Mouse (Mus musculus) kidney, adult 10 weeks (tissue): Measurements from ENCODE around the gene Nucb1. TPM values are rescaled to one million over a fixed set of nuclear protein-coding genes. Genes with fewer than 3 reads are reported as not detected.

Experiments
- polyA plus RNA-seq: library from polyadenylated mRNA; stranded (reverse); fragments of 350-450 nt; fragmentation: Illumina TruSeq; extraction: RNeasy Lipid Tissue Mini Kit (QIAGEN cat#74804); gene quantifications from one replicate; pipeline ENCODE4 v1.2.3, GENCODE M21; 2014; ENCODE audit warnings: low read depth, low replicate concordance

Gene Nucb1
- 44.8 TPM for polyA plus RNA-seq

GRCm38 (mm10) chr7:45509912-45510787 lies at the start of gene Nucb1:
Gene Nucb1 (minus strand): TSS chr7:45510406.

DNA sequence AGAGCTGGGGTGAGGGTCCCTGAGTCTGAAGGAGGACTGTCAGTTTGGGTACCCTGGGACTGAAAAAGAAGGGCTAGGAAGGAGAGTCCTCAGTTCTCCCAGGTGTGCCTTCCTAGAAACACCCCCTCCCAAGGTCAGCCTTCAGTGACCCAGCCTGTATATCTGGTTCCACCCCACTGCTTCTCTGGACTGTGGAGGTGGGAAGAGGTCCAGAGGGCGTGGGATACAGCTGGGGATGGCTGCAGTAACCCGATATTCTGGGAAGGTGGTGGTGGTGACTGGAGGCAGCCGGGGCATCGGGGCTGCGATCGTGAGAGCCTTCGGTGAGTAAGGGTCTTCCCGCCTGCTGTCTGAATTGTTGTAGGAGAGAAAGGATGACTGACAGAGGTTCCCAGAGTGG lies 44.5 kb upstream of the Nucb1 start, which contains the start of gene Hsd17b14:
Hsd17b14 (plus strand) TSS at position 150 of the 400 bp plus-strand sequence.

GRCm38 (mm10) chr7:45525809-45526473 lies 15.7 kb upstream of the Nucb1 start, which contains the start of the genes Ppp1r15a and Plekha4:
Gene Ppp1r15a (minus strand): TSS chr7:45526268.
Gene Plekha4 (plus strand): TSS chr7:45526330.

DNA sequence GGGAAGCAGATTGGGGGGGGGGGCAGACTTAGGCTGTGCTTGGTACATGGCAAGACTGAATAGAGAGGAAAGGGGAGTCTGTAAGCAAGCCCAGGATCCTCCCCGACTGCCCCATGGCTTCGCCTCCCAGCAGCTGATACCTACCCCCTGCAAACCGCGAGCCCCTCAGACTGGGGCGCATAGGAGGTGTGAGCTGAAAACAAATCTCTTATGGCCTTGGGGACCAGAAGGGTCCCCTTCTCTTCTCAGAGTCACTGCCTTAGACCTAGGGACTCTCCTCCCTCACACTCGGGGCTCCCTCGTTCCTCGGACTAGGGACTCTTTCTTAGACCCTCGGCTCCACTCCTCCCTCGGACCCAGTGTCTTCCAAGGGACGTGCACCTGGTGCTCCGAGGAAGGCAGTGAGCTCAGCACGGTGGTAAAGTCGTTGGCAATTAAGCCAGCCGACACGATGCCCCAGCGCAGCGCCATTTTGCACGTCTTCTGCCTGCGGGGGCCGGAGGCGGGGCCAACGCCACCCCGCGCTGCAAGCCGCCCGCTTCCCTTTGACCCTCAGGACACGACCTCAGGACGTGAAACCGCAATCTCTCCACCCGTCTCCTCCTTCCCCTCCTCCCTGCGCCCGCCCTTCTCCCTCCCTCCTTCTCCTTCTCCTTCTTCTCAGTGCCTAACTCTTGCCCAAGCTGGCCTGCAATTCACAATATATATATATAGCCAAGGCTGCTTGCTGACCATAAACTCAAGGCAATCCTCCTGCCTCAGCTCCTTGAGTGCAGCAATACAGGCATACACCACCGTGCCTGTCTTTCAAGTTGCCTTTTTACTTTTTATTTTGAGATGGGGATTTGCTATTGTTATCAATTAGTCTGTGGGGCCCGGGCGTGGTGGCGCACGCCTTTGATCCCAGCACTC lies 21.7 kb downstream of the Nucb1 start, which contains the start of gene Dhdh:
Dhdh (minus strand) TSS at position 513 of the 912 bp plus-strand sequence.

GRCm38 (mm10) chr7:45486761-45487415 lies 23.3 kb downstream of the Nucb1 start, which contains the start of gene Gm45808:
Gene Gm45808 (minus strand): TSS chr7:45486811.

DNA sequence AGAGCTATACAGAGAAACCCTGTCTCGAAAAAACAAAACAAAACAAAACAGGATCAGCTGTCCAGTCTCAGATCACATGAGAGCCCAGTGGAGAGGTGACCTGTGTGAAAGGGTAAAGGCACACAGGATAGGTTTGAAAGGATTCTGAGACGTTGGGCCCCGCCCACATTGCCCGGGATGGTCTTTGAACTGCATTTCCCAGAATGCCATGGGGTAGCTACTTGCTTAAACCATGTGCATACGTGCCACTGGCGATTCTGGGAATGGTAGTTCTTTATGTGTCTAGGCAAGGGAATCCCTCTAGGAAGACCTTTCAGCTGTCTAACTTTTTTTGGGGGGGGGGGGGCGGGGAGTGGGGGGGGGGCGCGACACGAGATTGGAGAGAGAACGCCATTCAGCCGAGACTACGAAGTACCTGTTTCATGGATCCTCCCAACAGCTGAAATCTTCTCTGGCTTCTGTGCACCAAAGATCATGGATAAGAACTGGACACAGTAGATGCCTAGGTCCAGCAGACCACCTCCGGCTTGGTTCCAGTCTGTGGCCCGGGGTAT lies 28.8 kb downstream of the Nucb1 start, which contains the start of gene Tulp2:
Tulp2 (plus strand) TSS at position 504 of the 554 bp plus-strand sequence.

GRCm38 (mm10) chr7:45466283-45467089 lies 43.7 kb downstream of the Nucb1 start, which contains the start of gene Bax:
Gene Bax (minus strand): TSS chr7:45466898.

GRCm38 (mm10) chr7:45459564-45460140 lies 50.6 kb downstream of the Nucb1 start, which contains the start of gene Ftl1:
Gene Ftl1 (minus strand): TSS chr7:45459884.

Other genes with a start within 250 kb of the Nucb1 start
- gene Slc6a21, start 232.9 kb downstream of the Nucb1 start, polyA plus RNA-seq = not detected
- gene Trpm4, start 176.6 kb downstream of the Nucb1 start, polyA plus RNA-seq = 0.24 TPM
- not detected for gene Hrc, start 175.1 kb downstream of the Nucb1 start, polyA plus RNA-seq
- not detected for gene Ppfia3, start 143.4 kb downstream of the Nucb1 start, polyA plus RNA-seq
- gene Lin7b, start 139.8 kb downstream of the Nucb1 start, polyA plus RNA-seq = not detected
- 40.0 TPM for gene Snrnp70, start 114.7 kb downstream of the Nucb1 start, polyA plus RNA-seq
- gene Kcna7, start 104.8 kb downstream of the Nucb1 start, polyA plus RNA-seq = not detected
- gene Ntf5, start 96.7 kb downstream of the Nucb1 start, polyA plus RNA-seq = 0.53 TPM
- not detected for gene Lhb, start 89.6 kb downstream of the Nucb1 start, polyA plus RNA-seq
- gene Gys1, start 75.6 kb downstream of the Nucb1 start, polyA plus RNA-seq = 5.7 TPM
- gene Ruvbl2, start 72.3 kb downstream of the Nucb1 start, polyA plus RNA-seq = 0.36 TPM
- 9.1 TPM for gene Ftl1, start 50.5 kb downstream of the Nucb1 start, polyA plus RNA-seq
- gene Bax, start 43.5 kb downstream of the Nucb1 start, polyA plus RNA-seq = 0.65 TPM
- not detected for gene Tulp2, start 28.5 kb downstream of the Nucb1 start, polyA plus RNA-seq
- not detected for gene Gm45808, start 23.6 kb downstream of the Nucb1 start, polyA plus RNA-seq
- 13.6 TPM for gene Dhdh, start 21.6 kb downstream of the Nucb1 start, polyA plus RNA-seq
- gene Ppp1r15a, start 15.9 kb upstream of the Nucb1 start, polyA plus RNA-seq = 0.97 TPM
- not detected for gene Plekha4, start 15.9 kb upstream of the Nucb1 start, polyA plus RNA-seq
- gene Hsd17b14, start 44.5 kb upstream of the Nucb1 start, polyA plus RNA-seq = 5.9 TPM
- gene Bcat2, start 59.7 kb upstream of the Nucb1 start, polyA plus RNA-seq = 3.6 TPM
- not detected for gene Fgf21, start 105.1 kb upstream of the Nucb1 start, polyA plus RNA-seq
- 0.16 TPM for gene Fut1, start 106.9 kb upstream of the Nucb1 start, polyA plus RNA-seq
- not detected for gene Izumo1, start 111.4 kb upstream of the Nucb1 start, polyA plus RNA-seq
- gene Rasip1, start 117.1 kb upstream of the Nucb1 start, polyA plus RNA-seq = not detected
- gene Mamstr, start 129.6 kb upstream of the Nucb1 start, polyA plus RNA-seq = not detected
- gene Fut2, start 156.0 kb upstream of the Nucb1 start, polyA plus RNA-seq = not detected
- gene Ntn5, start 173.6 kb upstream of the Nucb1 start, polyA plus RNA-seq = not detected
- not detected for gene Sec1, start 184.0 kb upstream of the Nucb1 start, polyA plus RNA-seq
- not detected for gene Car11, start 189.4 kb upstream of the Nucb1 start, polyA plus RNA-seq
- 1.5 TPM for gene Dbp, start 194.7 kb upstream of the Nucb1 start, polyA plus RNA-seq
- 0.65 TPM for gene Rpl18, start 205.1 kb upstream of the Nucb1 start, polyA plus RNA-seq
- 0.32 TPM for gene Sphk2, start 207.6 kb upstream of the Nucb1 start, polyA plus RNA-seq
- not detected for gene Fam83e, start 210.8 kb upstream of the Nucb1 start, polyA plus RNA-seq
- not detected for gene Spaca4, start 215.4 kb upstream of the Nucb1 start, polyA plus RNA-seq